Mouse (Mus musculus): ENCODE data around the gene Fastk.

Fastk gene

GRCm38 (mm10) chr5:24455076-24455475, 10.0 kb upstream of the Fastk start:
- in situ Hi-C loops (cut with MboI; ENCODE audit: unreplicated experiment in 2 of 2) = loop anchor here in 1 of 2 experiments (5.0 to 10.0 kb wide), 2 partner anchors 33 to 610 kb away; partner anchors contain the start of genes Cdk5, Slc4a2 and Tomm7

DNA sequence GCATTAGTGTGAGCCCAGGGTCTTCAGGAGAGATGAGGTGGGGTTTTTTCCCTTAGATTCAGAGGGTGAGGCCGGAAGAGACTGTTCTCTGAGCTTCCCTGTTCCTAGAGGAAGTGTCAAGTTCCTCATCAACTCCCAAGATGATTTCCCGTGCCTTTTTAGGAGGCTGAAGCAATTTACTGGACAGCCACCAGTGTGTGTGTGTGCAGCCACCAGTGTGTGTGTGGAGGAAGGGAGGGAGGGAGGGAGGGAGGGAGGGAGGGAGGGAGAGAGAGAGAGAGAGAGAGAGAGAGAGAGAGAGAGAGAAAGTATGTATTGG, 8.9 kb upstream of the Fastk start:
- in situ Hi-C loops (cut with MboI; ENCODE audit: unreplicated experiment in 2 of 2) = loop anchor here in 1 of 2 experiments (10.0 kb wide), 1 partner anchor 609 kb away; the partner anchor contains the start of gene Tomm7

DNA sequence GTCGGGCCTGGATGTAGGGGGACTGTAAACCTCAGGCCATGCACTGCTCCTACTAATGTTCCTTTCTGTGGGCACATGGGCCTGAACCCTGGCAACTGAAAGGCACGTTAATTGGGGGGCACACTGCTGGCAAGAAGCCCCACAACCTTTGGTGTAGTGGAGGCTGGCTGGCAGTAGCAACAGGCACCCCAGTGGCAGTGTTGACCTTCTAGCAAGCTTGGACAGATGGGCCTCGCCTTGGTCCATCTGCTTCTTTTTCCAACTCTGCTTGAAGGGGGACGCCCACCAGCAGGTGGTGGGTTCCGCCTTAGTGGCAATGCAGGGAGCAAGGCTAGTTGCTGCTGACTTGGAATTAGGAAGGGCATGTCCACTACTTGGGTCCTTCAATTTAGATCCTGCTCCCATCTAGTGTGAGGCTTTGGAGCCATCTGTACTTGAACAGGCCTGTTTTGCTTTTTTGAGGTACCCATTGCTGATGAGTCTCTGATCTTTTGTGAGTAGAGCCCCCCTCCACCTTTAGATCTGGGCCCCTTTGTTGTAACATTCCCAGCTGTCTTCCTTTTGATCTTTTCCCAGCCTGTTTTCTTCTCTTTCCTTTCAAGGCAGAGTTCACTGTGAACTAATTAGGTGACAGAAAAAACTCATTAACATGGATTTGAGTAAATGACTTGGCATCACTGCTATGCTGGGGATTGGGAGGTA, 8.3 kb upstream of the Fastk start:
- in situ Hi-C loops (cut with MboI; ENCODE audit: unreplicated experiment in 2 of 2) = loop anchor here in 1 of 2 experiments (10.0 kb wide), 1 partner anchor 609 kb away; the partner anchor contains the start of gene Tomm7

- in situ Hi-C loops (cut with MboI; ENCODE audit: unreplicated experiment in 2 of 2) = loop anchor here in 1 of 2 experiments (10.0 kb wide), 1 partner anchor 608 kb away; the partner anchor contains the start of gene Tomm7
These were observed 7.7 kb upstream of the Fastk start for GRCm38 (mm10) chr5:24452691-24453233.

GRCm38 (mm10) chr5:24452030-24452690, 7.1 kb upstream of the Fastk start, which contains the start of gene Agap3:
Gene Agap3 (plus strand): TSS chr5:24452177.
- in situ Hi-C loops (cut with MboI; ENCODE audit: unreplicated experiment in 2 of 2) = loop anchor here in 1 of 2 experiments (10.0 kb wide), 1 partner anchor 607 kb away; the partner anchor contains the start of gene Tomm7

- in situ Hi-C loops (cut with MboI; ENCODE audit: unreplicated experiment in 2 of 2) = loop anchor here in 1 of 2 experiments (10.0 kb wide), 1 partner anchor 607 kb away; the partner anchor contains the start of gene Tomm7
These were observed 6.4 kb upstream of the Fastk start for GRCm38 (mm10) chr5:24451264-24452029.

- in situ Hi-C loops (cut with MboI; ENCODE audit: unreplicated experiment in 2 of 2) = no loop called here
These were observed 2.7 kb upstream of the Fastk start, which contains the start of gene Tmub1 for GRCm38 (mm10) chr5:24447624-24448298. Gene Tmub1 (minus strand): TSS chr5:24447854.

- in situ Hi-C loops (cut with MboI; ENCODE audit: unreplicated experiment in 2 of 2) = no loop called here
These were observed 1.5 kb upstream of the Fastk start for GRCm38 (mm10) chr5:24446630-24447029.

GRCm38 (mm10) chr5:24445428-24446080, 467 bp upstream of the Fastk start:
- in situ Hi-C loops (cut with MboI; ENCODE audit: unreplicated experiment in 2 of 2) = no loop called here

DNA sequence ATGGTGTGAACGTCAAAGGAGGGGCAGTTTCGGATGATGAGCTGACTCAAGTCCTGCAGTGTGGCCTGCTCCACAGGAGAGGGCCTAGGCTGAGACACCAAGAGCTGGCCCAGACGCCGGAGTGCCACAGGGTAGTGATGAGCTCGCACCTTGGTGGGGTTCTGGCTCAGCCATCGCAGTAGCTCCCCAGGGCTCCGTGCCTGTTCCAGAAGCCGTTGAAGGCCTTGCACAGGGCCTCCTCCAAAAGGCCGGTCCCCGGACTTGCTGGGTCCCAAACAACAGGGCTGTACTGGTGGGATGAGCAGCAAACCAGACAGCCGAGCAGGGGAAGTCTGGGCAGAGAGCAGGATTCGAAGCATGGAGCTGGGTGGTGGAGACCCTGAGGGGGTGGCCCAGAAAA, 1.2 kb downstream of the Fastk start:
- in situ Hi-C loops (cut with MboI; ENCODE audit: unreplicated experiment in 2 of 2) = no loop called here

GRCm38 (mm10) chr5:24443204-24443603, 1.9 kb downstream of the Fastk start:
- in situ Hi-C loops (cut with MboI; ENCODE audit: unreplicated experiment in 2 of 2) = no loop called here

GRCm38 (mm10) chr5:24442029-24442428, 3.1 kb downstream of the Fastk start:
- in situ Hi-C loops (cut with MboI; ENCODE audit: unreplicated experiment in 2 of 2) = no loop called here

GRCm38 (mm10) chr5:24441187-24441586, 3.9 kb downstream of the Fastk start:
- in situ Hi-C loops (cut with MboI; ENCODE audit: unreplicated experiment in 2 of 2) = no loop called here

GRCm38 (mm10) chr5:24433993-24434392, 11.1 kb downstream of the Fastk start:
- in situ Hi-C loops (cut with MboI; ENCODE audit: unreplicated experiment in 2 of 2) = no loop called here

DNA sequence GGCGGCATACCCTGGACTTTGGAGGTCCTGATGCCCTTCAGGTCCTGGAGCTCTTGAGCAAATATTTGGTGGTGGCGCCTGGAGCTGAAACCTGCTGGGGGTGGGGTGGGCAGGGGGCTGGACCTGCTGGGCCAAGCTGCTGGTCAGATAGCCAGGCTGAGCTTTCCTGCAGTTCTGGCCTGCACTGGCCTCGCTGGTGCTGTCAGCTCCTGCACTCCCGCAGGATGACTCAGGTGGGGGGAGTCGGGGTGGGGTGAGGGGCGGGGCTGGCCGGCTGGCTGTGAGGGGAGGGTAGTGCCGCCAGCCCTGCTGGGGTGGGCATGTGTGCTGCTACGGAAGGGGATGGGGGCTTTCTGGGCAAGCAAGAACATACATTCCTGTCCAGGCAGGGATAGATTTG, 16.5 kb downstream of the Fastk start:
- in situ Hi-C loops (cut with MboI; ENCODE audit: unreplicated experiment in 2 of 2) = no loop called here

- in situ Hi-C loops (cut with MboI; ENCODE audit: unreplicated experiment in 2 of 2) = no loop called here
These were observed 17.1 kb downstream of the Fastk start for GRCm38 (mm10) chr5:24427981-24428402.

DNA sequence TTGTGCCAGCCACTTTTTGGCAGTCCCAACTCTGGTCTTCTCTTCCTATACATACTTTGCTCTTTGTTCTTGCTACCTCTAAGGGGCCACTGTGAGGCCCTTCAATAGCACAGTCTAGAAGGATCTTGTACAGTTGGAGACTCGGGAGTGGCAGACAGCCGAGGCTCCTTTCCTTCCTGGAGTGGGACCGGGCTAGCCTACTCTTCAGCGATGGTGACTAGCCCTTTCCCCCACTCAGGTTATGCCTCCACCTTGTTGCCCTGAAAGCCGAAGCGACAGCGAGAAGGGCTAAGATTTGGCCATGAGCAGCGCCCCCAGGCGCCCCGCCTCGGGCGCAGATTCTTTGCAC, 17.8 kb downstream of the Fastk start:
- in situ Hi-C loops (cut with MboI; ENCODE audit: unreplicated experiment in 2 of 2) = no loop called here

GRCm38 (mm10) chr5:24426556-24427284, 18.4 kb downstream of the Fastk start:
- in situ Hi-C loops (cut with MboI; ENCODE audit: unreplicated experiment in 2 of 2) = no loop called here

GRCm38 (mm10) chr5:24426037-24426432, 19.1 kb downstream of the Fastk start:
- in situ Hi-C loops (cut with MboI; ENCODE audit: unreplicated experiment in 2 of 2) = no loop called here

Data from v-Abl transformed pro-B cells (cell line).